Mouse (Mus musculus): ENCODE results near the gene Nemp1.
"Not testable (repeated sequence)": the region's sequence is repeated elsewhere in the genome, so short reads cannot be mapped to it uniquely, and the experiment has no call there.

Gene Nemp1

DNA sequence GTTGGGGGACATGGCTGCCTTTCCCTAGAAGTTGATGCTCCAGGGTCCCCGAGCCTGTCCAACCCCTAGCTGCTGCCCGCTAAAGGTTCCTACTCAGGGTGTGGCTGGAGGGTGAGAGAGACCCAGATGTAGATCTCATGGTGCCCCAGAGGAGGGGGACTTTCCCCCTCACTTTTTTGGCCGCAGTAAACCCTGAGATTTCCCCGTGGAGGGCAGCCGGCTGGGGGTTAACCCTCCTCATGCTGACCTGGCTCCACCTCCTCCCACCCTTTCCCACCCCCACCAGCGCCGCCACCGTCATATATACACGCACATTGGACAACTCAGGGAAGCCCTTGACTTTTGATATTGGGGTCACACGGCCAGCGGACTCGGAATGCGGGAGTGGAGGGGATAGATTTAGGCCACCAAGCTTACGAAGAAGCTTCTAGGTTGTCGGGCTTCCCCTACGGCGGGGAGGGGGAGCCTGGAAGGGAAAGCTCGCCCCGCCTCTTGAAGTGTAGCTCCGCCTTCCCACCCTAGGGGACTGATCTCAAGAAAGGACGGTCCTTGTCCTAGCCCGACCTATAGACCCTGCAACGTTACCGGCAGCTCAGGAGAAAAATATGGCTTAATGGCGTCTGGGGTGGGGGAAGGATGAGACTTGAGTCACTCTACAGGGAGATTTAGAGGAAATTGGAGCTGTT, 23.0 kb upstream of the Nemp1 start:
- no peak for DNase-seq (ENCODE audit: low spot score in 2 of 2)

DNA sequence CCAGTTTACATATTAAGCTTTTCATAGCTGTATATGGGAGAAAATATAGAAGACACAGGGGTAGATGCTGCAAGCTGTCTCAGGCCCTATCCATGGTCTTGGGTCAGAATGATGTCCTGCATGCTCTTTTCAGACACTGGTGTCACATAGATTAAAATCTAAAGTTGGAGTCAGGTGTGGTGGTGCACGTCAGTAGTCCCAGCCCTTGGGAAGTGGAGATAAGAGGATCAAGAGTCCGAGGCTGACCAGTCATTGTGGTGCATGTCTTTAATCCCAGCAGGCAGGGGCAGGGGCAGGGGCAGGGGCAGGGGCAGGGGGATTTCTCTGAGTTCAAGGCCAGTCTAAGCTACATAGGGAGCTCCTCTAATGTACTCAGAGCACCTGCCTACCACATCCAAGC, 20.9 kb upstream of the Nemp1 start:
- no peak for DNase-seq (ENCODE audit: low spot score in 2 of 2)

DNA sequence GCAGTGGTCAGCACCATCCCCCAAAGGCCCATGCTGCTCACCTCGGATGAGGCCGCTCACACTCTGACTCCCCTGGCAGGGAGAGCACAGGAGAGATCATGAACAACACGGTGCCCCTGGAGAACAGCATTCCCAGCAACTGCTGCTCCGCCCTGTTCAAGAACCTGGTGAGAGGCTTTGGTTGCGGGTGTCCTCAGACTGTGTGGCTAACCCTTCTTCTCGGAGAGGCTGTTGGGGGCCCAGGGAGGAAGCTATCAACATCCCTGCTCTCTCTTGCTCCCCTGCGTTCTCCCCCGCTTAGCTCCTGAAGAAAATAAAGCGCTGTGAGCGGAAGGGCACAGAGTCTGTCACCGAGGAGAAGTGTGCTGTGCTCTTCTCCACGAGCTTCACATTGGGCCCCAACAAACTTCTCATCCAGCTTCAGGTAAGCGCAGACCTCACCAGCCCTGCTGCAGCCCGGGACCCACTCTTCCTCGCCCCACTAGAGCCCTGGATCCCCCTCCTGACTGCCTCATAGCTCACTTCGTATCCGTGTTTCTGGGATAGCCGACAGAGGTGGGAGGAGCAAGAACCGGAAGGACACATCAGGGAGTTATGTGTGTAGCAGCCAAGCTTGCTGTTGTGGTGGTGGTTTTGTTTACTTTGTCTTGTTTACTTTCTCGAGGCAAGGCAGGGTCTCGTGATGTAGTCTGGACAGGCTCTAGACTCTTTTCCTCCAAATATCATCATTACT, 13.6 kb upstream of the Nemp1 start:
- DNase-seq (ENCODE audit: low spot score in 2 of 2): no peak

DNA sequence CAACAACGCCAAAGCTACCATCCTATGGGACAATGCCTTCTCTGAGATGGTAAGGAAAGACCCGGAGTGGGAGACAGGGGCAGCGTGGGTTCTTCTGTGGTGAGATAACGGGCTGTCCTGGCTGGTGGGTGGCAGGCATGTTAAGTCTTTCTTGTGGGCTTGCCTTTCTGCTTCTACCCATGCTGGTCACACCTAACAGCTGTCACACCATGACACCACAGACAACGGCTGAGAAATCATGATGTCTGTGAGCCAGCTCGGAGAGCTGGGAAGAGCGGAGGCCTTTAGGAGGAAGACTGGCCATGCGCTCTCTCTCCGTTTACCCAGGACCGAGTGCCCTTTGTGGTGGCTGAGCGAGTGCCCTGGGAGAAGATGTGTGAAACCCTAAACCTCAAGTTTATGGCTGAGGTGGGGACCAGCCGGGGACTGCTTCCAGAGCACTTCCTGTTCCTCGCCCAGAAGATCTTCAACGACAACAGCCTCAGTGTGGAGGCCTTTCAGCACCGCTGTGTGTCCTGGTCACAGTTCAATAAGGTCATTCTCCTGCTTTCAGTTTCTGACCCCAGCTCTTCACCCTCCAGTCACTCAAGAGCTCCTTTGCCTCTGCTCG, 11.6 kb upstream of the Nemp1 start:
- no peak for DNase-seq (ENCODE audit: low spot score in 2 of 2)

DNA sequence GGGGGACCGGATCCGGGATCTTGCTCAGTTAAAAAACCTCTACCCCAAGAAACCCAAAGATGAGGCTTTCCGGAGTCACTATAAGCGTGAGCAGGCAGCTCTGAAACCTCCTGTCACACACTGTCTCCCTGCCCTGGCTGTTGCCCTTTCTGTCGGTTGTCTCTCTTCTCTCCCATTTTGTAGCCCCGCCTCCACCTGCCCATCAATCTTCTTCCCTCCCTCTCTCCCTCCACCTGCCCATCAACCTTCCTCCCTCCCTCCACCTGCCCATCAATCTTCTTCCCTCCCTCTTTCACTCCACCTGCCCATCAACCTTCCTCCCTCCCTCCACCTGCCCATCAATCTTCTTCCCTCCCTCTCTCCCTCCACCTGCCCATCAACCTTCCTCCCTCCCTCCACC, 9.1 kb upstream of the Nemp1 start:
- not testable (repeated sequence) for DNase-seq (ENCODE audit: low spot score in 2 of 2)

DNA sequence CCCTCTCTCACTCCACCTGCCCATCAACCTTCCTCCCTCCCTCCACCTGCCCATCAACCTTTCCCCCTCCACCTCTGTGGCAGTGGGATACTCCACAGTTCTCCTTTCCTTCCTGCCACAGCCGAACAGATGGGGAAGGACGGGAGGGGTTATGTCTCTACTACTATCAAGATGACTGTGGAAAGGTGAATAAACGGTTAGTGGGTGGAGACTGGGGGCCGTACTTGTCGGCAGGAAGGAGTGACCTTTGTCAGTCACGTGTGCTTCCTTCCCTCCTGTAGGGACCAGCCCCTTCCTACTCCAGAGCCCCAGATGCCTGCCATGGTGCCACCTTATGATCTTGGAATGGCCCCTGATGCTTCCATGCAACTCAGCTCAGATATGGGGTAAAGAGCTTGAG, 8.6 kb upstream of the Nemp1 start:
- DNase-seq (ENCODE audit: low spot score in 2 of 2): no peak

DNA sequence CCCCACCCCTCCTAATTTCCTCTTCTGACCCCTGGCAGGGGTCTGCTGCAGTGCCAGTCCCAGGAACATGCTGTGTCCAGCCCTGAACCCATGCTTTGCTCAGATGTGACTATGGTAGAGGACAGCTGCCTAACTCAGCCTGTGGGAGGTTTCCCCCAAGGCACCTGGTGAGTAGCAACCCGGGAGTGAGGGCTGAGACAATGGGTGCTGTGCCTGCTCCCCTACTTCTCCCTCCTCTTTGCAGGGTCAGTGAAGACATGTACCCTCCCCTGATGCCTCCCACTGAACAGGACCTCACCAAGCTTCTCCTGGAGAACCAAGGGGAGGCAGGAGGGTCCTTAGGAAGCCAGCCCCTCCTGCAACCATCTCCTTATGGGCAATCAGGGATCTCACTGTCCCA, 7.2 kb upstream of the Nemp1 start:
- no peak for DNase-seq (ENCODE audit: low spot score in 2 of 2)

DNA sequence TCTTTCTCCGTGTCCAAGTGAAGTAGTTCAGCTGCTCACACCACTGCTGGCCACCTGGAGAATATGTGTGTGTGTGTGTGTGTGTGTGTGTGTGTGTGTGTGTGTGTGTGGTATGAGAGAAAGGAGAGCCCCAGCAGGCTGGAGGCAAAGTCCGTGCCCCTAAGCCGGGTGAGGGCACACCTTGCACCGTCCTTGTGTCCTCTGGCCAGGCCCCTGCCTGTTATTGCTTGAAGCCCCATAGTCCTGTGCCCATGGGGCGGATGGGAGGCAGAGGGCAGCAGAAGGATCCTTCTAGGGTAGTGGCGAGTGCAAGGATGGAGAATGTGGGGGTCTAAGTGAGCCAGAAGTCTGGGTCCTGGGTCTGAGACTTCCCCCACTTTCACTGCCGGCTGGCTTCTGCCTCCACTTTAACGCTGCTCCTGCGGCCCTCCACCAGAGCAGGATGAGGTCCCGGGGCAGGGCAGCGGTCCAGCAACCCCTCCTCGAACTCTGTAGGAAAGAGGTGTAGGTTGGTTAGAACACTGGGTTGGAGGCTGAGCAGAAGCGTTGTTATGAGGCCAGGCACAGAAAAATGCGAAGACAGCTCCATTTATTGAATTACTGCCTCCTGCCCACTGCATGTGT, 5.3 kb upstream of the Nemp1 start:
- no peak for DNase-seq (ENCODE audit: low spot score in 2 of 2)

DNA sequence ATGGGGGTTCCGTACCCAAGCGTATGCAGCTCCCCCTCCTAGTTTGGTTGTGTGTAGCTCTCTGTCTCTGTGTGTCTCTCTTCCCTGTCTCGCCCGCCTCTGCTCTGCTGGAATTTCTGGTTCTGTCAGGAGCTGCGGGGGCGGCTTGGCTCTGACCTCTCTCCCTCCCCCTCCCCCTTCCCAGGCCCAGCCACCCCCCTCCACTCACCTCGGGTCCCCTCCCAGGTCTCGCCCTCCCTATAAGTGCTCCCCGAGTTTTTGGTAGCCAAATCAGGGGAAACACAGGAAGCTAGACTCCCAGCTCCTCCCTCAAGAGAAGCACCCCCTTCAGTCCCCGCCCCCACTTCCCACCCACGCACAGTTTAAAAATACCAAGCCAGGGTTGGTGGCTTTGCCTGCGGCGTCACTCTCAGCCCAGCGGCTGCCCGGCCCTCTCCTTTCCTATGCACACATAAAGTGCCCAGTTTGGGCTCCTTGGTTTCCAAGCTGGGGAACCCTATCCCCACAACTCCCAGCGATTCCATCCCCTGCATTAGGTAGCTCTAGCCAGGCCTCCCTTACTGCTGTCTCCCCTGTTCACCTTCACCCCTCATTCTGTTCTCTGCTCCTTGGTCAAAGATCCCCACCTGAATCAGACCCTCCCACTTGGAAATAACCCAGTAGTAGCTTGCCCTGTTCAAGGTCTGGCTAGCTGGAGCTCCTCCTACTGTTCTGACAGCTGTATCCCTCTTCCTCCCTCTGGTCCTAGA, 4.6 kb upstream of the Nemp1 start:
- DNase-seq (ENCODE audit: low spot score in 2 of 2): no peak

DNA sequence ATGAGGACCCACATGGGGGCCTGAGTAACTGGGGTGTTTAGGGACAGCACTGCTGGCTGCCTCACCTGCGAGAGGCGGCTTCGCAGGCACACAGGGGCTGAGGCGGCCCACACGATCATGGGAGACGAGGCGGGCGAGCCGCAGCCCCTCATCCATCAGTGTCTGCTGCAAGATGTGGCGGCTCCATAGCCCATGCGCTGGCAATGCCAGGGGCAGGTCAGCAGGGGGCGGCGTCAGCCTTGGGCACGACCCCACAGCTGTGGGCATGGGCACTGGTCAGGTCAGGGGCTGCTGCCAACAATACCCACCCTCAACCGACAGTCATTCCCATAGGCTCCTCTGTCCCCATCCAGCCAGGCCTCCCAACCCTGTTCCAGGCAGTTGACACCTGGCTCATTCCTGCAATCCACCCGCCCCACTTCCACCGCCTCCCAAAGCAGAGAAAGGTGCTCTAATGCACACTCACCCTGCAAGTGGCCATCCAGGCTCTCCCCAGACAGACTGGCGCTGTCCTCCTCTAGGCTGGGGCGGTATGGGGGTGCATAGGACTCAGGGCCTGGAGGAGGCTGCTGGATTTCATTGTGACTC, 3.9 kb upstream of the Nemp1 start:
- DNase-seq (ENCODE audit: low spot score in 2 of 2): no peak

DNA sequence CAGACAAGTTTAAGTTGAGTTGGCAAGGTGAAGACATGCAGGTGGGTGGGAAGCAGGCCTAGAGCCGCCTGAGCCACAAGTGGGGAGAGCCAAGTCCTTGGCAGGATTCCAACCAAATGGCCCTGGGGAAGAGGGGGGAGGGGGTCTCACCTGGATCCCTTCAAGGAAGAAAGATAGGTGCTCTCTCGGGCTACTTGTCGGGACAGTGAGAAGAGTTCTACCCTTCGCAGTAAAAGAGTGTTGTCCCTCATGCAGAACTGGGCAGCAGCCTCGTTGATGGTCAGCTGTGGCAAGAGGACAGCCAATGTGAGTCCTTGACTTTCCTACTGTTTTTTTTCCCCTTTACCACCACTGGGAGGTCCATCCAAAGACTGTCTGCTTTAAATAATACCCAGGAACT, 3.1 kb upstream of the Nemp1 start:
- no peak for DNase-seq (ENCODE audit: low spot score in 2 of 2)

DNA sequence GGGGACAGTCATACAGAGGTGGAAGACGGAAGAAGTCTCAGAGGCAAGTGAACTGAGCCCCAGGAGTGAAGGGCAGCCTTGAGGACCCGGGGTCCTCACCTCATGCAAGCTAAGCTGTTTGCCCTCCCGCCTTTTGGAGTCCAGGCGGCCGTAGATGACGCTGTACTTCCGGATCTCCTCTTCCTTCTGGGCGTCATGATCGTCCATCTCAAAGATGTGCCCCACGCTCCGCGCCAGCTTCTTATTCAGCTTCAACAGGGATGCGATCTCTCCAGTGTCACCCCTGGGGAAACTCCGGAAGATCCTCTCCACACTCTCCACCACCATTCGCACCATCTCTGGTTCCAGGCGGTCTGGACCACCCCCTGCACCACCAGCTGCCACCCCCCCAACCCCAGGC, 2.5 kb upstream of the Nemp1 start:
- no peak for DNase-seq (ENCODE audit: low spot score in 2 of 2)

DNA sequence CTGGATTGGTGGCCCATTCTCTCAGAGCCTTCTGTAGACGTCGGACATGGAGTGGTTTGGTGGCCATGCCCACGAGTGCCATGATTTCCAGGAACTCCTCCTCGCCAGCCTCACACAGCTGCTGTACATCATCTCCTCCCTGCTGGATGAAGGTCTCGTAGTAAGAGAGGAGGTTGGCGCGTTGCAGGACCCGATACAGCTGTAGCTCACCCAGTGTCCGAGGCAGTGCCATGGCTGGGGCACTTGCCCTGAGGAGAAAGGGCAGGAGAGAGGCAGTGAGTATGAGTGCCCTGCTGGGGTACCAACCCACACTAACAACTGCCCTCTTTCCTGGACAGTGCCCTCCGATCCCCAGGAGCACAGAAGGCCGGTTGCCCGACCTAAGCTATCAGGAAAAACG, 1.8 kb upstream of the Nemp1 start:
- no peak for DNase-seq (ENCODE audit: low spot score in 2 of 2)

DNA sequence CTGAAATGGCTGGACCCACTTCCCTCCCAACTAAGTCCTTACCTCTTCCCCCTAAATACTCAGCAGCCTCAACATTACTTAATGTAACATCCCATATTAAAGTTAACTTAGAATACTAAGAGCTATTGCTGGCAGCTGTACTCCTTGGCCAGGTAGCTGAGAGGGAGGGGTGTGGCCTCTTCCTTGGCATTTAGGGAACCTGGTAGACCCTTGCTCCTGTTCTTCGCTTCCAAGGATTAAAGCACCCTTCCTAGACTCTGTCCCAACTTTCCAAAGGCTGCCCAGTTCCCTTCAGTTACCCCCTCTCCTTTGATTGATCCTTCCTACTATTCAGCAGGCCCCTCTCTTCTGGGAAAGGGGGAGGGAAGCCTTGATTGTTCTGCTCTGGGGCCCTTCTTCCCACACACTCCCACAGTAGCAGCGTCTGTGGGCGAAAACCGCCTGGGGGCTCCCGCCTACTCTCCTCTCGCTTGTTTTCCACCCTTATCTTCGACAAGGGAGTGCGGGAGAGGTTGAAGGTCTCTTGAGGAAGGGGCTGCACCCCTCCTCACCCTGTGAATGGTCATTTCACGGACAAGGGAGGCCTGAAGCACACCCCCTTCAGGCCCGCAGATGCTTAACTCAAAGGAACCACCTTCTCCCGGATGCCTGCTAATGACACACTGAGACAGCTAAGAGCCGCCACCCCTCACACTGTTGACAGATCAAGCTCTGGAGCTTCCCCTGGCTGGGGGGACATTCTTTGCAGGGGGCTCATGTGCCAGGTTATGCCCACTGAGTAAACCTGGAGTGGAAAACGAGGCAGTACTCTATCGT, 1.1 kb upstream of the Nemp1 start:
- DNase-seq (ENCODE audit: low spot score in 2 of 2): no peak

DNA sequence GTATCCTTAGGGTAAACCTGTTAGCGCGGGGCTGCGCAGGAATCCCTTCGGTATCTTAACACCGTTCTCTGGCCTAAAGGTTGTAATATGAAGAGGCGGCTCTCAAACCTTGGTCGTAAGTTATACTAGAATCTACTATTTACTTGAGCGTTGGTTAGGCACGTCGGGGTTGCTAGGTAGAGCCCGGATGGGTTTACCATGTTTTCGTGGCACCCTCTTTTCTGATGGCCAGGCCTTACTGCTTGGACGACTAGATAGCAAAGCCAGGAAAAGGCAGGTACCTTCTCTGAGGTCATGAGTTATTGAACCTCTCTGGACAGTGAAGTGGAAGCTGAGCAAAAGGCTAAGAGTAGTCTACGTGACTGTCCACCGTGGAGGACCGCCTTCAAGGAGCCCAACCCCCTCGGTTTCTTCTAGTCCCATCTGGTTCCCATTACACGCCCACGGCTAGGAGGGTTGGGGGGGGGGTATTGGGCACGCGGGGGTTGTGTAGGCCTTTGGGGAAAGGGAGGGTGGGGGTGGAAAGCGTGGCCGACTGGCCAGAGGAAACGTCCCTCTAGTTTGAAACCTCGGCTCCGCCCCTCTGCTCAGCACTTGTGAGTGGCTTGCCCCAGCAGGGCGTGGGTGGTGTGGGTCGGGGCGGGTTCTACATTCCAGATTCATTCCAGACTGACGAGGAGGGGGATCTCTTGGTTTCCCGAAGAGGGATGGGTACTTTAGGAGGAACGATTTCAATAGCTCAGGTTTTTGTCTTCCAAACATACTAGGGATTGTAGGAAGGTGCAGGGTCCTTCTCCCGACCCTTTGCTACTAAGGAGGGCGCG, 780 bp downstream of the Nemp1 start:
- DNase-seq (ENCODE audit: low spot score in 2 of 2): no peak

DNA sequence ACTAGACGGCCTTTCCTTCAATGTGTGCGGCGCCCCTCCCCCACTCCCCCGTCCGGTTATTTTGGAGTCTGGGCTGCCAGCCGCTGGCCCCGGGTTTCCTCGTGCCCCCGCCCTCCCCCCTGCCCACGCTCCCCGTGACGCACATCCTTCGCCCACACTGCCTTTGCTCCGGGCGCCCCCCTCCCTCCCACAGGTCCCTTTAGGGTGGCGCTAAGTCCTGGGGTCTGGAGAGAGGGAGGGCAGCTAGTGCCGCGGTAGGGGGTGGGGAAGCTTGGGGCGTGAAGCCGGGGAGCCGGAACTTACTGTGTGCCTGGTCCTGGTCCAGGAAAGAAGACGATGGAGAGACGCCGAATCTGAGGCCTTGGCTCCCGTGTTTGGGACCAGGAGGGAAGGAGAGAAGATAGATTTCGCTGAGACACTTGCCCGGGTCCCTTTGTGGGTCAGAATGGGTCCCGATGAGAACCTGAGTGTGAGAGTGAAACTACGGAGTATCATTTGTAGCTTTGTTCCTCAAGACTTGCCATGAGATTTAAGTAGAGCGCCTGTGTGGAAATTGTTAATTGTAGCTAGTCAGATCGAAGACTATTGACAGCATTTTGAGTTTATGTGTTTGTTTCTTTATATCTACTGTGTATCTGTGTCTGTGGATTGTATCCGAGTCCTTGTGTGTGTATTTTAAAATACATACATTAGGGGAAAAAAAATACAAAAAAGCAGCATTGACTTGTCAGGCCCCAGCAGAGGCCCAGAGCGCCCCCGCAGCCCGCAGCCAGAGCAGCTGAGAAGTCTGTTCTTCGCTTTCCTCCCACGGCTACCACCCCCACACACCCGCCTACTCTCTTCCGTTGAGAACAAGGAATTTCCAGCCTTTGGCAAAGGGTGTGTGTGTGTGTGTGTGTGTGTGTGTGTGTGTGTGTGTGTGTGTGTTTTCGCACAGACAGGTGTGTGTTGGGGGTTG, 1.7 kb downstream of the Nemp1 start, which contains the start of gene Nab2:
TSS of gene Nab2 (minus strand) at position 476 of the 958 bp plus-strand sequence.
- no peak for DNase-seq (ENCODE audit: low spot score in 2 of 2)

DNA sequence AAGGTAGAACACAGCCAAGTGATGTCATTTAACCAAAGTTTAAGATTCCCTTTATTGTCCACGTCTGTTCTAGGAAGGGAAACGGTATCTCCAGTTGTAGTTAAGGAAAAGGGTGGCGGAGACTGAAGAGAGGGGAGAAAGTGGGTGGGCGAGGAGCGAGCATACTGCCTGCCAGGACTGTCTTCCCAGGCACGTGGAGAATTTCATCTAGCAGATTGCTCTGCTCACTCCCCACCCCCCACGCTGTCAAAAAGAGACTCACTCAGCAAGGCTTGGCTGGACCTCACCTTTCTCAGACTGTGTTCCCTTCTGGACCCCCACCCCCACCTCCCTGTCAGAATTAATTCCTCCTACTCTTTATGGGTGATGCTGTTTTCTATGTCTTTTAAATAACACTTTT, 2.5 kb downstream of the Nemp1 start:
- no peak for DNase-seq (ENCODE audit: low spot score in 2 of 2)

DNA sequence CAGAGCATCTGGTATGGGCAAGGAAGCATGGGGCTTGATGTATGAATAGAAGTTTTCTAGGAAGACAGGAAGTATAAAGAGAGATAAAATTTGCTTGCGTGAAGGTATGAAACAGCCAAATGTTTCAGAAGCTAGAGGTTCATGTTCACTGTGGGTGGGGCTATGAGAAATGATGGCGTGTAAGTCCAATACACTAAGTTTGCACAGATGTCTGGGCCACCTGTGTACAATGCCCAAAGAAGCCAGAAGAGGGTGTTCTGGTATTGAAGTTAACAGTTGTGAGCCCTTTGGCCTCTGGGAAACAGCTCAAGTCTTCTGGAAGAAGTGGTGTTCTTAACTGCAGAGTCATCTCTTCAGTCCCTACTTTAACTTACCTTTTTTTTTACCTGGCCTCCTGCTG, 3.5 kb downstream of the Nemp1 start:
- DNase-seq (ENCODE audit: low spot score in 2 of 2): no peak

DNA sequence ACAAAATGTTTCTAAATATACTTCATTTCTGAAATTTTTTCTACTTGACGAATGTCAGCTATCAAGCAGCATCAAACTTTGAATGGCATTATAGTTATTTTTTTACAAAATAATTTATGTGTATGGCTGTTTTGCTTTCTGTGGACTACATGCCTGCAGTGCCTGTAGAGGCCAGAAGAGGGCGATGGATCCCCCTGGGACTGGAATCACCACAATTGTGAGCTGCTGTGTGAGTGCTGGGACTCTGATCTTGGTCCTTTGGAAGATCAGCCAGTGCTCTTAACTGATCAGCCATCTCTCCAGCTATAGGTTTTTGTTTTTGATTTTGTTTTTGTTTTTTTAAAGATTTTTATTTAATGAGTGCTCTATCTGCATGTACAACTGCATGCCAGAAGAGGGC, 4.6 kb downstream of the Nemp1 start:
- no peak for DNase-seq (ENCODE audit: low spot score in 2 of 2)

All from cerebellum, postnatal 4 days (tissue).